Mouse (Mus musculus): Measurements from ENCODE around the gene Nfatc4.

GRCm38 (mm10) chr14:55873714-55874683 lies 51.1 kb downstream of the Nfatc4 start:
- no peak for TF ChIP-seq GATA1 (IDR thresholded peaks at IDR 0.05; ENCODE audit: low read length)
- TF ChIP-seq TAL1 (IDR thresholded peaks at IDR 0.05; ENCODE audit: low read length), result no peak

All from erythroblast, embryonic 14.5 days (primary cell).